Mouse (Mus musculus): ENCODE measurements around the gene Rtl5. TPM values are rescaled to one million over a fixed set of nuclear protein-coding genes. Genes with fewer than 3 reads are reported as not detected.

Gene Rtl5
- total RNA-seq, 2 experiments from 2014 or later, result 0.53 to 0.94 TPM

GRCm38 (mm10) chrX:102076886-102077765 lies 6.0 kb upstream of the Rtl5 start:
- DNase-seq, result no peak
- H3K4me3 ChIP-seq, result no peak overlapping the region
- intact Hi-C loops (cut with DNase I), result no loop called here
- no peak overlapping the region for H3K27ac ChIP-seq
- TF ChIP-seq CTCF (IDR thresholded peaks at IDR 0.05), result no peak

GRCm38 (mm10) chrX:102075158-102075557 lies 4.1 kb upstream of the Rtl5 start:
- no peak for TF ChIP-seq CTCF (IDR thresholded peaks at IDR 0.05)
- DNase-seq, result no peak
- Histone ChIP-seq H3K4me3 (no peak overlapping the region), H3K27ac (no peak overlapping the region)
- intact Hi-C loops (cut with DNase I), result no loop called here

GRCm38 (mm10) chrX:102074435-102074834 lies 3.3 kb upstream of the Rtl5 start:
- intact Hi-C loops (cut with DNase I), result no loop called here
- H3K27ac ChIP-seq, result no peak overlapping the region
- no peak for TF ChIP-seq CTCF (IDR thresholded peaks at IDR 0.05)
- no peak overlapping the region for H3K4me3 ChIP-seq
- no peak for DNase-seq

- no peak for TF ChIP-seq CTCF (IDR thresholded peaks at IDR 0.05)
- no peak overlapping the region for H3K27ac ChIP-seq
- DNase-seq, result no peak
- no peak overlapping the region for H3K4me3 ChIP-seq
- intact Hi-C loops (cut with DNase I), result no loop called here
Measured at GRCm38 (mm10) chrX:102073605-102074325, 2.7 kb upstream of the Rtl5 start.

GRCm38 (mm10) chrX:102071517-102071916 lies 413 bp upstream of the Rtl5 start:
- intact Hi-C loops (cut with DNase I), result no loop called here
- Histone ChIP-seq H3K27ac (peak overlapping the region; percentile 65; the same call in 1 of the 2 replicates), H3K4me3 (peak overlapping the region; percentile 74)
- DNase-seq, result no peak
- TF ChIP-seq CTCF (IDR thresholded peaks at IDR 0.05), result no peak

GRCm38 (mm10) chrX:102068811-102069540 lies 2.1 kb downstream of the Rtl5 start:
- intact Hi-C loops (cut with DNase I), result loop anchor here (5.0 to 10.0 kb wide), 2 partner anchors 87 to 264 kb away; no protein-coding TSS in a partner anchor
- TF ChIP-seq CTCF (IDR thresholded peaks at IDR 0.05), result no peak
- no peak for DNase-seq
- no peak overlapping the region for H3K27ac ChIP-seq
- H3K4me3 ChIP-seq, result no peak overlapping the region

GRCm38 (mm10) chrX:102067118-102067517 lies 4.0 kb downstream of the Rtl5 start:
- intact Hi-C loops (cut with DNase I), result loop anchor here (5.0 to 10.0 kb wide), 2 partner anchors 85 to 262 kb away; no protein-coding TSS in a partner anchor
- Histone ChIP-seq H3K27ac (no peak overlapping the region), H3K4me3 (no peak overlapping the region)
- no peak for DNase-seq
- TF ChIP-seq CTCF (IDR thresholded peaks at IDR 0.05), result no peak

- Histone ChIP-seq H3K4me3 (no peak overlapping the region), H3K27ac (no peak overlapping the region; the same call in 1 of the 2 replicates)
- peak; percentile 84 for TF ChIP-seq CTCF (IDR thresholded peaks at IDR 0.05)
- intact Hi-C loops (cut with DNase I), result loop anchor here (1.0 to 10.0 kb wide), 3 partner anchors 84 to 261 kb away; no protein-coding TSS in a partner anchor
- DNase-seq, result peak; percentile 73
Measured at GRCm38 (mm10) chrX:102066134-102066533, 5.0 kb downstream of the Rtl5 start.

GRCm38 (mm10) chrX:102065213-102065775 lies 5.8 kb downstream of the Rtl5 start:
- no peak for TF ChIP-seq CTCF (IDR thresholded peaks at IDR 0.05)
- DNase-seq, result no peak
- no peak overlapping the region for H3K4me3 ChIP-seq

GRCm38 (mm10) chrX:102064062-102064461 lies 7.0 kb downstream of the Rtl5 start:
- Histone ChIP-seq H3K27ac (no peak overlapping the region), H3K4me3 (no peak overlapping the region)
- intact Hi-C loops (cut with DNase I), result loop anchor here (10.0 kb wide), 1 partner anchor 259 kb away; no protein-coding TSS in a partner anchor
- no peak for DNase-seq
- TF ChIP-seq CTCF (IDR thresholded peaks at IDR 0.05), result no peak

More at GRCm38 (mm10) chrX:102065213-102065775, 5.8 kb downstream of the Rtl5 start:
- peak overlapping the region; percentile 35; the same call in 1 of the 2 replicates for H3K27ac ChIP-seq
- intact Hi-C loops (cut with DNase I), result loop anchor here (5.0 to 10.0 kb wide), 2 partner anchors 83 to 260 kb away; no protein-coding TSS in a partner anchor

GRCm38 (mm10) chrX:102060891-102061290 lies 10.2 kb downstream of the Rtl5 start:
- DNase-seq, result peak; percentile 57
- H3K27ac ChIP-seq, result peak overlapping the region; percentile 8; the same call in 1 of the 2 replicates

GRCm38 (mm10) chrX:102060243-102060642 lies 10.9 kb downstream of the Rtl5 start:
- intact Hi-C loops (cut with DNase I), result loop anchor here (10.0 kb wide), 1 partner anchor 255 kb away; no protein-coding TSS in a partner anchor
- Histone ChIP-seq H3K4me3 (no peak overlapping the region), H3K27ac (peak overlapping the region; percentile 64)
- no peak for DNase-seq
- TF ChIP-seq CTCF (IDR thresholded peaks at IDR 0.05), result no peak

More at GRCm38 (mm10) chrX:102060891-102061290, 10.2 kb downstream of the Rtl5 start:
- intact Hi-C loops (cut with DNase I), result loop anchor here (10.0 kb wide), 1 partner anchor 256 kb away; no protein-coding TSS in a partner anchor
- H3K4me3 ChIP-seq, result no peak overlapping the region
- no peak for TF ChIP-seq CTCF (IDR thresholded peaks at IDR 0.05)
